In genomic region chr6:94184268-94184667, GRCm38 (mm10) we compare ENCODE assay signal across 11 mouse cellular contexts.
A peak's percentile ranks its signal among the peaks of the same experiment; 100 is the strongest.
DNase-seq lines count a peak whose midpoint lies in the region; ATAC-seq and TF ChIP-seq lines count a peak whose summit lies in the region.
"Had no signal": no experiment of that assay in that cellular context is flagged by ENCODE, and none has a peak within 500 bp of the region (broad histone marks: within the 10 kb centered on the region; RNA-seq: fewer than 3 reads in every experiment).

No protein-coding gene starts in this region.

- no peak for DNase-seq in embryonic facial prominence, embryonic 10.5 days (ENCODE audit: low spot score)
- DNase-seq in hindbrain, postnatal 0 days (ENCODE audit: low spot score): no peak
- peak; percentile 6 for DNase-seq in thymus, postnatal 25 days
- no peak for DNase-seq in thymus, adult 18-20 months
- no peak for DNase-seq in right cerebral cortex, postnatal 36 days (ENCODE audit: low spot score in 2 of 2)
- no peak for DNase-seq in right cerebral cortex, adult 2 months (ENCODE audit: low spot score in 2 of 2)
- DNase-seq: adrenal gland, postnatal 10 days; liver, embryonic 13.5 days had no signal

- TF ChIP-seq CTCF in hindbrain, postnatal 0 days (IDR thresholded peaks at IDR 0.05; ENCODE audit: low read depth): no peak

- H3K4me3 ChIP-seq in embryonic facial prominence, embryonic 12.5 days: no peak overlapping the region
- no peak overlapping the region for H3K4me3 ChIP-seq in embryonic facial prominence, embryonic 10.5 days
- no peak overlapping the region for H3K4me3 ChIP-seq in hindbrain, embryonic 12.5 days
- H3K4me3 ChIP-seq in hindbrain, postnatal 0 days (ENCODE audit: low read length): no peak overlapping the region
- H3K4me3 ChIP-seq: forebrain, embryonic 10.5 days; liver, embryonic 13.5 days had no signal

- no peaks in the 10 kb centered on the region for H3K27me3 ChIP-seq in embryonic facial prominence, embryonic 12.5 days
- H3K27me3 ChIP-seq in embryonic facial prominence, embryonic 10.5 days (replicated peaks; ENCODE audit: low read depth, poor library complexity, severe bottlenecking): no peaks in the 10 kb centered on the region
- H3K27me3 ChIP-seq in hindbrain, embryonic 12.5 days: no peaks in the 10 kb centered on the region
- no peaks in the 10 kb centered on the region for H3K27me3 ChIP-seq in hindbrain, postnatal 0 days (ENCODE audit: insufficient read depth, low read length)

- peaks cover 42% of the 10 kb centered on the region for H3K4me1 ChIP-seq in embryonic facial prominence, embryonic 12.5 days
- peaks cover 48% of the 10 kb centered on the region for H3K4me1 ChIP-seq in embryonic facial prominence, embryonic 10.5 days
- peaks cover 27% of the 10 kb centered on the region for H3K4me1 ChIP-seq in hindbrain, embryonic 12.5 days
- peaks cover 13% of the 10 kb centered on the region for H3K4me1 ChIP-seq in hindbrain, postnatal 0 days (ENCODE audit: insufficient read depth, low read length)

- H3K4me2 ChIP-seq in embryonic facial prominence, embryonic 12.5 days (replicated peaks): no peak overlapping the region
- H3K4me2 ChIP-seq in hindbrain, embryonic 12.5 days (replicated peaks): no peak overlapping the region
- no peak overlapping the region for H3K4me2 ChIP-seq in hindbrain, postnatal 0 days (ENCODE audit: low read depth, low read length)
- H3K4me2 ChIP-seq: liver, embryonic 13.5 days had no signal

- no peaks in the 10 kb centered on the region for H3K9me3 ChIP-seq in embryonic facial prominence, embryonic 12.5 days
- no peaks in the 10 kb centered on the region for H3K9me3 ChIP-seq in embryonic facial prominence, embryonic 10.5 days
- H3K9me3 ChIP-seq in hindbrain, embryonic 12.5 days (replicated peaks): no peaks in the 10 kb centered on the region
- no peaks in the 10 kb centered on the region for H3K9me3 ChIP-seq in hindbrain, postnatal 0 days (ENCODE audit: low read length)
- H3K9me3 ChIP-seq: forebrain, embryonic 10.5 days; liver, embryonic 13.5 days had no signal

- H3K27ac ChIP-seq in embryonic facial prominence, embryonic 12.5 days: peak overlapping the region; percentile 43
- H3K27ac ChIP-seq in embryonic facial prominence, embryonic 10.5 days (replicated peaks): no peak overlapping the region
- H3K27ac ChIP-seq in hindbrain, embryonic 12.5 days: 0 out of 2 replicates have a peak overlapping the region, but pooled peaks have one; percentile 25
- H3K27ac ChIP-seq in hindbrain, postnatal 0 days: no peak overlapping the region
- H3K27ac ChIP-seq: forebrain, embryonic 10.5 days; liver, embryonic 13.5 days had no signal

- 71% methylated on average over 4 of the region's 4 CpGs for WGBS in embryonic facial prominence, embryonic 12.5 days
- WGBS in embryonic facial prominence, embryonic 10.5 days: 81% methylated on average over 4 of the region's 4 CpGs
- WGBS in hindbrain, embryonic 12.5 days: 77% methylated on average over 4 of the region's 4 CpGs
- WGBS in hindbrain, postnatal 0 days: 74% methylated on average over 4 of the region's 4 CpGs

- no peaks in the 10 kb centered on the region for H3K36me3 ChIP-seq in embryonic facial prominence, embryonic 12.5 days
- H3K36me3 ChIP-seq in embryonic facial prominence, embryonic 10.5 days (replicated peaks): no peaks in the 10 kb centered on the region
- no peaks in the 10 kb centered on the region for H3K36me3 ChIP-seq in hindbrain, embryonic 12.5 days
- H3K36me3 ChIP-seq in hindbrain, postnatal 0 days (ENCODE audit: insufficient read depth, low read length): no peaks in the 10 kb centered on the region
- H3K36me3 ChIP-seq: forebrain, embryonic 10.5 days; liver, embryonic 13.5 days had no signal

- ATAC-seq in embryonic facial prominence, embryonic 12.5 days (ENCODE audit: insufficient number of reproducible peaks, insufficient read depth, low FRiP score, low TSS enrichment): no peak
- no peak for ATAC-seq in hindbrain, embryonic 12.5 days (ENCODE audit: low FRiP score)
- no peak for ATAC-seq in hindbrain, postnatal 0 days

- H3K9ac ChIP-seq in embryonic facial prominence, embryonic 12.5 days: no peak overlapping the region
- no peak overlapping the region for H3K9ac ChIP-seq in hindbrain, embryonic 12.5 days
- H3K9ac ChIP-seq in hindbrain, postnatal 0 days (replicated peaks; ENCODE audit: low read length): no peak overlapping the region
- H3K9ac ChIP-seq: liver, embryonic 13.5 days had no signal

Comparison
In these comparisons a context has a peak if more than half of its experiments do, and no peak if none do; other contexts are left out.
1. H3K27ac ChIP-seq: peak in embryonic facial prominence, embryonic 12.5 days (single experiment) and hindbrain, embryonic 12.5 days (single experiment); none in embryonic facial prominence, embryonic 10.5 days (single experiment) and hindbrain, postnatal 0 days (single experiment).